Mouse (Mus musculus): Measurements from ENCODE around the gene Olfr411. TPM values are rescaled to one million over a fixed set of nuclear protein-coding genes. Genes with fewer than 3 reads are reported as not detected.

Gene Olfr411
- polyA plus RNA-seq (2012; rRNA removed; ENCODE audit: low replicate concordance), result not detected in 2 replicates

DNA sequence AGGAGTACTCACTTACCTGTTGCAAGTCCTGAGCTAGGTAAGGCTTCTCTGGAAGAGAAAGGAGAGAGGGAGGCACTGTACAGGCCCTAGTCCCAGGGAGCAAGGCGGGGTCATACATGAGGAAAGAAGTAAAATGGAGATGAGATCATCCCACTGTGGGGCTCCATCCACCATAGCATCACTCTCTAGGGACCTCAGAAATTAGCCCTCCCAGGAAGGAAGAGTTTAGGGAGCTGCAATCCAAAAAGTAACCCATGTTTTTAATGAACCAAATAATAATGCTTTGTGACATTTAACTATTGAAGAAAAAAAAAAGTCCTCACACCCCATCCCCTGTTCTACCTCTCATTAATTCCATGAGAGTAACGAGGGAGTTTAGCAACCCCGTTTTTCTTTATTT, at the start of gene Olfr411:
Olfr411 (minus strand) TSS at position 101 of the 400 bp plus-strand sequence.

DNA sequence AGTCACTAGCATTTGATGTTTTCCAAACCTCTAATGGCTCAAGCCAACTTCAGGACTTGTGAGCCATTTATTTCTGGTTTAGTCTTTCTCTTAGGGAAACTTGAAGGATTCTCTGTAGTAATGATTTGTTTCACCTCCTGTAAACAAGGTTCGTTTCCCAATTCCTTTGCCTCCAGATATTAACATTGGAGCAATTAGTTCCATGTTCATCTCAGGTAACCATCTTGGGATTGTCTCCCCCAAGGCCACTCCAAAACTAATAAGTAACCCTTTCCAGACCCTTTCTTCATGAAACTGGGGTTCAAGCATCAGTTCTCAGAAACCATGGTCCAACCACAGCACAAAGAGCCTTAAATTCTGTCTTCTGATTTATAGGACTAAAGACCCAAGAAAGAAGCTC, 9.3 kb upstream of the Olfr411 start, which contains the start of gene Olfr412:
Olfr412 (plus strand) TSS at position 301 of the 400 bp plus-strand sequence.

DNA sequence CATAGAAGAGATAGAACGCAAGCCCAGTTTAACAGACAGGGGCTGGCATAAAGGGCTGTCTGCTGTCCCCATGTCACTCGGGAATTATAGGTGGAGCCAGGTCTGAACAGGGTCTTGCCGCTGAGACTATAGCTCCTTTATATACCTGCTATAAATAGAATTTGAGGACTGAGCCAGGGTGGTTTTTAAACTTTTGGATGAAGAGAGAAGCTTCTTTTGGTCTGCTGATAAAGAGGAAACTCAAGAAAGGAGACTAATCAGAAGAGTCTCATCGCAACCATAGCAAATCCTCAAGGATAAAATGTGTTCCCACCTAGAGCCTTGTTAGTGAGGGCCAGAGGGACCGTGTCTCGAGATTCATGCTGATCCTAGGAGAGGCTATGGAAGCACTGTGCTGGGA, 14.5 kb downstream of the Olfr411 start, which contains the start of gene Olfr410:
Olfr410 (minus strand) TSS at position 101 of the 400 bp plus-strand sequence.

Other genes starting within 250 kb of the Olfr411 start
- gene Olfr401, start 238.9 kb downstream of the Olfr411 start, polyA plus RNA-seq (2012; rRNA removed; ENCODE audit: low replicate concordance), result not detected in 2 replicates
- gene Olfr402, start 199.1 kb downstream of the Olfr411 start, polyA plus RNA-seq (2012; rRNA removed; ENCODE audit: low replicate concordance), result not detected in 2 replicates
- gene Olfr403, start 166.4 kb downstream of the Olfr411 start, polyA plus RNA-seq (2012; rRNA removed; ENCODE audit: low replicate concordance), result not detected in 2 replicates
- not detected in 2 replicates for gene Olfr43, start 141.3 kb downstream of the Olfr411 start, polyA plus RNA-seq (2012; rRNA removed; ENCODE audit: low replicate concordance)
- gene Olfr406, start 92.8 kb downstream of the Olfr411 start, polyA plus RNA-seq (2012; rRNA removed; ENCODE audit: low replicate concordance), result not detected in 2 replicates
- gene Olfr59, start 68.9 kb downstream of the Olfr411 start, polyA plus RNA-seq (2012; rRNA removed; ENCODE audit: low replicate concordance), result not detected in 2 replicates
- gene Olfr410, start 14.6 kb downstream of the Olfr411 start, polyA plus RNA-seq (2012; rRNA removed; ENCODE audit: low replicate concordance), result not detected in 2 replicates
- not detected in 2 replicates for gene Olfr412, start 9.4 kb upstream of the Olfr411 start, polyA plus RNA-seq (2012; rRNA removed; ENCODE audit: low replicate concordance)

All from subcutaneous adipose tissue, adult 2 months (tissue).